Mouse (Mus musculus) erythroblast, embryonic 14.5 days (primary cell): ENCODE measurements around the gene Gemin5. TPM values are rescaled to one million over a fixed set of nuclear protein-coding genes. Genes with fewer than 3 reads are reported as not detected.
"Not testable (repeated sequence)": the region's sequence is repeated elsewhere in the genome, so short reads cannot be mapped to it uniquely, and the experiment has no call there.

Source experiments
- H3K27me3 ChIP-seq: 2 replicates; pipeline ENCODE4 v1.6.1; 2012; ENCODE audit warnings: inconsistent platforms; ENCODE audit not compliant: control insufficient read depth
- H3K36me3 ChIP-seq: 2 replicates; pipeline ENCODE4 v1.6.1; 2012; ENCODE audit warnings: mild to moderate bottlenecking, inconsistent platforms; ENCODE audit not compliant: control insufficient read depth
- H3K4me1 ChIP-seq: 2 replicates; pipeline ENCODE4 v1.6.1; 2012; ENCODE audit warnings: inconsistent platforms; ENCODE audit not compliant: control insufficient read depth
- H3K4me3 ChIP-seq: replicated peaks from 2 replicates; pipeline ENCODE3; 2012; ENCODE audit warnings: moderate library complexity, mild to moderate bottlenecking, inconsistent platforms
- H3K9me3 ChIP-seq: 2 replicates; pipeline ENCODE4 v1.6.1; 2012; ENCODE audit warnings: low read length, inconsistent platforms, mixed read lengths; ENCODE audit not compliant: control insufficient read depth
- GATA1 ChIP-seq: IDR thresholded peaks from 2 replicates; pipeline ENCODE4 v1.6.1; 2012; ENCODE audit warnings: low read length, inconsistent platforms, mixed read lengths
- TAL1 ChIP-seq: IDR thresholded peaks from 3 replicates; pipeline ENCODE4 v1.6.1; 2012; ENCODE audit warnings: low read length, inconsistent platforms, mixed read lengths
- polyA plus RNA-seq: library from polyadenylated mRNA; stranded (reverse); fragments of >175 nt; gene quantifications from 2 replicates; pipeline ENCODE4 v1.2.3, GENCODE M21; 2012

Gemin5 gene
- polyA plus RNA-seq, 1 experiment: 0.29 TPM

GRCm38 (mm10) chr11:58180756-58181155 is 12.4 kb upstream of the Gemin5 start:
- Histone ChIP-seq H3K9me3 (no peaks in the 10 kb centered on the region), H3K4me1 (peaks cover 5% of the 10 kb centered on the region), H3K36me3 (peaks cover 53% of the 10 kb centered on the region), H3K4me3 (no peak overlapping the region), H3K27me3 (no peaks in the 10 kb centered on the region)
- TF ChIP-seq GATA1 (no peak), TAL1 (no peak)

DNA sequence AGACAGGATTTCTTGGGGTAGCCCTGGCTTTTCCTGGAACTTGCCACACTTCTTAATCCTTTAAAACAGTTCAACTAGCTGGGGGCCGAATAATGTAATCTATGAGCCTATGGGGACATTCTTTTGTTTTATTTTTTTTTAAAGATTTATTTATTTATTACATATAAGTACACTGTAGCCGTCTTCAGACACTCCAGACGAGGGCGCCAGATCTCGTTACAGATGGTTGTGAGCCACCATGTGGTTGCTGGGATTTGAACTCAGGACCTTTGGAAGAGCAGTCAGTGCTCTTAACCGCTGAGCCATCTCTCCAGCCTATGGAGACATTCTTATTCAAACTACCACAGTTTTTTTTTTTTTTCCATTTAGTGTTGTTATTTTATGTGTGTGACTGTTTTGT is 11.6 kb upstream of the Gemin5 start:
- not testable (repeated sequence) for H3K9me3 ChIP-seq, H3K4me1 ChIP-seq, H3K4me3 ChIP-seq, H3K27me3 ChIP-seq
- H3K36me3 ChIP-seq: peaks cover 61% of the 10 kb centered on the region

DNA sequence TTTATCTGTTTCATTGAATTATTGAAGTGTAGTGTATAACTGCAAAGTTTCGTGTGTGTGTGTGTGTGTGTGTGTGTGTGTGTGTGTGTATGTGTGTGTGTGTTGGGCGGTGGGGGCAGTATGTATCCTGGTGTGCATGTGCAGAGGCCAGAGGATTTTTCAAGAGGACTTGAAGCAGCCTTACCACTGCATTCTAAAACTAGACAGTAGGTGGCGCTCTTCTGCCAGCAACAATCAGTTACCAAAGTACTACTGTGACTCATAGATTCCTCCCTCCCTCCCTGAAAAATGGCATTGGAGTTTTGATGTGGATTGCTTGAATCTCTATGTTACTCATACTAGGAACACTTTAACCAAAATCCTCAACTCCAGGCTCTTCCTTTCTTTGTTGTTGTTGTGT is 11.2 kb upstream of the Gemin5 start:
- Histone ChIP-seq H3K4me1 (peaks cover 5% of the 10 kb centered on the region), H3K27me3 (no peaks in the 10 kb centered on the region), H3K36me3 (peaks cover 65% of the 10 kb centered on the region), H3K4me3 (no peak overlapping the region), H3K9me3 (no peaks in the 10 kb centered on the region)
- TF ChIP-seq TAL1: no peak
- TF ChIP-seq GATA1: no peak

- peaks cover 43% of the 10 kb centered on the region for H3K36me3 ChIP-seq
- no peak for TF ChIP-seq TAL1
- TF ChIP-seq GATA1: no peak
- peaks cover 59% of the 10 kb centered on the region for H3K4me1 ChIP-seq
- H3K27me3 ChIP-seq: no peaks in the 10 kb centered on the region; the same call in 1 of the 2 replicates
- H3K4me3 ChIP-seq: peak within 1 kb of the TSS; percentile 86
- peaks cover 11% of the 10 kb centered on the region for H3K9me3 ChIP-seq
Measured at GRCm38 (mm10) chr11:58171459-58172091, 3.2 kb upstream of the Gemin5 start, which contains the start of gene Mrpl22. TSS of gene Mrpl22 (plus strand) at chr11:58171661.

GRCm38 (mm10) chr11:58169666-58170065 is 1.3 kb upstream of the Gemin5 start:
- TF ChIP-seq GATA1 (no peak), TAL1 (no peak)
- no peak overlapping the region for H3K4me3 ChIP-seq
- peaks cover 16% of the 10 kb centered on the region for H3K9me3 ChIP-seq
- H3K27me3 ChIP-seq: no peaks in the 10 kb centered on the region; the same call in 1 of the 2 replicates
- H3K4me1 ChIP-seq: peaks cover 59% of the 10 kb centered on the region
- H3K36me3 ChIP-seq: peaks cover 43% of the 10 kb centered on the region

GRCm38 (mm10) chr11:58167822-58168166 is 545 bp downstream of the Gemin5 start:
- TF ChIP-seq GATA1 (no peak), TAL1 (no peak)
- Histone ChIP-seq H3K4me3 (peak overlapping the region; percentile 88), H3K4me1 (peaks cover 43% of the 10 kb centered on the region), H3K9me3 (peaks cover 5% of the 10 kb centered on the region; the same call in 1 of the 2 replicates), H3K36me3 (peaks cover 42% of the 10 kb centered on the region), H3K27me3 (no peaks in the 10 kb centered on the region)

DNA sequence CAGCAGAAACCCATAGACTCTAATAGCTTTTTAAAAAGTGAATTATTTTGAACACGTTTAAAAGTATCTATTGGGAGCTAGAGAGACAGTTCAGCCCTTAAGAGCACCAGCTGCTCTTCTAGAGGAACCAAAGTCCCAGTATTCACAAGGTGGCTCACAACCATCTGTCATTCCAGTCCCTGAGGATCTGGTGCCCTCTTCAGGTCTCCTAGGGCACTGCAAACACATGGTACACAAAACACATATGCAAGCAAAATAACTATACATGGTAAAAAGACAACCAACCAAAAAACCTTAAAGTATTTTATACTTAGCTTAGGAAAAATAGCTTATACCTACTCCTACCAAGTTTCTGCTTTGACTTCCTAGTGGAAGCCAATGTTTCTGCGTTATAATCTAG is 3.3 kb downstream of the Gemin5 start:
- TF ChIP-seq GATA1 (no peak), TAL1 (no peak)
- Histone ChIP-seq H3K4me1 (peaks cover 24% of the 10 kb centered on the region), H3K4me3 (no peak overlapping the region), H3K9me3 (peaks cover 5% of the 10 kb centered on the region; the same call in 1 of the 2 replicates), H3K36me3 (peaks cover 63% of the 10 kb centered on the region), H3K27me3 (no peaks in the 10 kb centered on the region)

GRCm38 (mm10) chr11:58156871-58157270 is 11.5 kb downstream of the Gemin5 start:
- Histone ChIP-seq H3K36me3 (peaks cover 80% of the 10 kb centered on the region), H3K4me3 (no peak overlapping the region), H3K9me3 (no peaks in the 10 kb centered on the region), H3K27me3 (no peaks in the 10 kb centered on the region), H3K4me1 (no peaks in the 10 kb centered on the region; the same call in 1 of the 2 replicates)
- TF ChIP-seq TAL1 (no peak), GATA1 (no peak)

DNA sequence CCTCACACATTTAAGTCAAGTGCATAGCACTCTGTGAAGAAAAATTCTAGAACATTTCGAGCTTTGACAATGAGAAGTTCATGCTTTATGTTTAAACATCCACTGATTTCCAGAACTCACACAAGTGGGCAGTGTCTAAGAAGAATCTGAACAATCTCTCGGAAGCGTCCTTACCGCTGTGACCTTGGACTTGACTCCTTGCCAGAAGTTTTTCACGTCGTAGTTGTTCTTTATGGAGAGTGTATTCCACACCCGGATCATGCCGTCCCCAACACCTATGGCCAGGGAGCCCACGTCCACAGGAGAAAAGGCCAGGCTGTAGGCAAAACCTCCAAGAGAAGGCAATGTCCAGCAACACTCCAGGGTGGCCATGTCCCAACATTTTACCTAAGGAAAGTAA is 12.9 kb downstream of the Gemin5 start:
- H3K4me3 ChIP-seq: no peak overlapping the region
- no peaks in the 10 kb centered on the region for H3K27me3 ChIP-seq
- peaks cover 78% of the 10 kb centered on the region for H3K36me3 ChIP-seq
- no peaks in the 10 kb centered on the region; the same call in 1 of the 2 replicates for H3K4me1 ChIP-seq
- no peaks in the 10 kb centered on the region for H3K9me3 ChIP-seq
- TF ChIP-seq GATA1 (no peak), TAL1 (no peak)

GRCm38 (mm10) chr11:58146241-58146640 is 22.1 kb downstream of the Gemin5 start:
- TF ChIP-seq TAL1 (no peak), GATA1 (no peak)
- Histone ChIP-seq H3K9me3 (no peaks in the 10 kb centered on the region), H3K27me3 (no peaks in the 10 kb centered on the region), H3K36me3 (peaks cover 85% of the 10 kb centered on the region), H3K4me1 (no peaks in the 10 kb centered on the region), H3K4me3 (no peak overlapping the region)
